Mouse (Mus musculus): ENCODE measurements around the gene Tas2r126.

GRCm38 (mm10) chr6:42399938-42400337, 34.4 kb upstream of the Tas2r126 start, which contains the start of gene Tas2r143:
- TF ChIP-seq GATA1 (IDR thresholded peaks at IDR 0.05; ENCODE audit: low read length) (no peak), TAL1 (IDR thresholded peaks at IDR 0.05; ENCODE audit: low read length) (no peak)
